Mouse (Mus musculus) liver, embryonic 11.5 days (tissue): ENCODE measurements around the gene Elob. TPM values are rescaled to one million over a fixed set of nuclear protein-coding genes. Genes with fewer than 3 reads are reported as not detected.

Source experiments
- ATAC-seq: fragments of 200-750 bp; cut with Nextera tagmentation; replicated peaks from 2 replicates; pipeline ENCODE4 v1.8.0; 2017; ENCODE audit warnings: moderate number of reproducible peaks, mild to moderate bottlenecking, moderate TSS enrichment, moderate library complexity; ENCODE audit not compliant: low FRiP score
- DNase-seq: peaks from one replicate; pipeline ENCODE4 v3.0.0-alpha.2; 2017; ENCODE audit warnings: low spot score
- H3K27ac ChIP-seq: fragments of 300-500 bp; sonication (generic); 2 replicates; pipeline ENCODE4 v1.5.1; 2014; ENCODE audit warnings: mild to moderate bottlenecking, low read depth, low read length, control low read depth
- H3K27me3 ChIP-seq: fragments of 300-500 bp; sonication (generic); replicated peaks from 2 replicates; pipeline ENCODE4 v1.6.1; 2014; ENCODE audit warnings: low read length, mixed read lengths; ENCODE audit not compliant: control insufficient read depth, insufficient read depth
- H3K36me3 ChIP-seq: fragments of 300-500 bp; sonication (generic); 2 replicates; pipeline ENCODE4 v1.6.1; 2014; ENCODE audit warnings: mild to moderate bottlenecking, low read length, moderate library complexity, mixed read lengths; ENCODE audit not compliant: control insufficient read depth, insufficient read depth
- H3K4me1 ChIP-seq: fragments of 300-500 bp; sonication (generic); replicated peaks from 2 replicates; pipeline ENCODE4 v1.6.1; 2014; ENCODE audit warnings: low read length, mixed read lengths; ENCODE audit not compliant: control insufficient read depth, insufficient read depth
- H3K4me2 ChIP-seq: fragments of 300-500 bp; sonication (generic); 2 replicates; pipeline ENCODE4 v1.6.1; 2014; ENCODE audit warnings: mild to moderate bottlenecking, control low read depth, moderate library complexity
- H3K4me3 ChIP-seq: fragments of 300-500 bp; sonication (generic); 2 replicates; pipeline ENCODE4 v1.5.1; 2014; ENCODE audit warnings: low read depth, low read length, control low read depth
- H3K9ac ChIP-seq: fragments of 300-500 bp; sonication (generic); 2 replicates; pipeline ENCODE4 v1.6.1; 2014; ENCODE audit warnings: low read depth, low read length, control low read depth
- H3K9me3 ChIP-seq: fragments of 300-500 bp; sonication (generic); 2 replicates; pipeline ENCODE4 v1.6.1; 2016; ENCODE audit warnings: low read length, inconsistent platforms, mixed read lengths; ENCODE audit not compliant: control insufficient read depth
- WGBS: fragments of 180-500 bp; shearing (Covaris S2); extraction: QIAGEN DNeasy Blood & Tissue Kit; methylation state at CpG from one replicate; pipeline ENCODE4 v1.1.7; 2014; 5-methylcytosine and 5-hydroxymethylcytosine counted together
- polyA plus RNA-seq: library from polyadenylated mRNA; unstranded; fragments of >200 nt; fragmentation: Nextera tagmentation; extraction: Ambion mirVana; gene quantifications from 2 replicates; pipeline ENCODE4 v1.2.1, GENCODE M21; 2014

Elob gene
- polyA plus RNA-seq, 1 experiment from 2014 or later, result 795 TPM

GRCm38 (mm10) chr17:23857193-23857592 is 28.3 kb upstream of the Elob start:
- H3K4me3 ChIP-seq, result no peak overlapping the region
- H3K27me3 ChIP-seq, result no peaks in the 10 kb centered on the region; the same call in 1 of the 2 replicates
- ATAC-seq (no peak), DNase-seq (no peak)
- no peaks in the 10 kb centered on the region for H3K9me3 ChIP-seq
- WGBS, result 82% methylated on average over 6 of the region's 6 CpGs
- no peak overlapping the region for H3K4me2 ChIP-seq
- H3K36me3 ChIP-seq, result no peaks in the 10 kb centered on the region
- no peaks in the 10 kb centered on the region for H3K4me1 ChIP-seq
- H3K27ac ChIP-seq, result no peak overlapping the region
- no peak overlapping the region for H3K9ac ChIP-seq

DNA sequence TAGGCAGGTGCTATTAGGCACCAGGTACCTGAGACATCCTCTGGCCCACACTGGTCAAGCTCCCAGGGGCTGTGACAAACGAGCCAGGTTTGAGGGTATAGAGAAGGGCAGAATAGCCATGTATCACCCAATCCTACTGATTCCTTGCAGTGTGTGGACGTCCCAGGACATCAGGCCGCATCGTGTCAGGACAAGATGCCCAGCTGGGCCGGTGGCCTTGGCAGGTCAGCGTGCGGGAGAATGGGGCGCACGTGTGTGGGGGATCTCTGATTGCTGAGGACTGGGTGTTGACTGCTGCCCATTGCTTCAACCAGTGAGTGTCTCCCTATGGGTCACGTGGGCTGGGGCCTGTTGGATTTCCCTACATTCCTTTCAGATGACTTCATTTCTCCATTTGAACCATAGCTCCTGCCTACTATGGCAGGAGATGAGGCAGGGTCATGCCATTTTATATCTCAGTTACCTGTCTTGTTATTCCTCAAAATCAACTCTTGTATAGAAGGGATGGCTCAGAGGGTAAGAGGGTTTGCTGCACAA is 25.4 kb upstream of the Elob start:
- Histone ChIP-seq H3K9me3 (no peaks in the 10 kb centered on the region), H3K27ac (no peak overlapping the region), H3K4me2 (no peak overlapping the region), H3K36me3 (no peaks in the 10 kb centered on the region), H3K4me1 (no peaks in the 10 kb centered on the region), H3K27me3 (no peaks in the 10 kb centered on the region), H3K4me3 (no peak overlapping the region), H3K9ac (no peak overlapping the region)
- no peak for ATAC-seq
- DNase-seq, result no peak
- 78% methylated on average over 10 of the region's 10 CpGs for whole genome bisulfite sequencing

DNA sequence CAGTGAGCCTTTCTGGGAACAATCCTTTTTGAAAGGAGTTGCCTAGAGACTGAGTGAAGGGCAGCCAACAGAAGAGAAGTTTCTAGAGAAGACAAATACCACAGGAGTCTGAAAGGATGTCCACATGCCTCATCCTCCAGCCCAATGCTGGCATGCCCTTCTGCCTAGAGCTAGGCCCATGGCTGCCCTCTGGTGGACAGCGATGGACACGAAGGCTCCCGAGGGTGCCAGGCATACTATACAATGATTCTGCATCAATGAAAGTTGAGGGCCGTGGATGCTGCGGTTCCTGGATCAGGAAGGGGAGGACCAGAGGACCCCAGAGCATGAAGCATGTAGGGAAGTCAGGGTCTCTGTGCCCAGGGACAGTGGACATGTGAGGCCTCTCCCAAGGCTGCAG is 24.4 kb upstream of the Elob start:
- Histone ChIP-seq H3K4me1 (no peaks in the 10 kb centered on the region), H3K36me3 (no peaks in the 10 kb centered on the region), H3K27me3 (no peaks in the 10 kb centered on the region), H3K9ac (no peak overlapping the region), H3K9me3 (no peaks in the 10 kb centered on the region), H3K4me2 (no peak overlapping the region), H3K27ac (no peak overlapping the region), H3K4me3 (no peak overlapping the region)
- 37% methylated on average over 5 of the region's 5 CpGs for WGBS
- DNase-seq, result peak; percentile 40
- peak; percentile 56; the same call in 1 of the 2 replicates for ATAC-seq

DNA sequence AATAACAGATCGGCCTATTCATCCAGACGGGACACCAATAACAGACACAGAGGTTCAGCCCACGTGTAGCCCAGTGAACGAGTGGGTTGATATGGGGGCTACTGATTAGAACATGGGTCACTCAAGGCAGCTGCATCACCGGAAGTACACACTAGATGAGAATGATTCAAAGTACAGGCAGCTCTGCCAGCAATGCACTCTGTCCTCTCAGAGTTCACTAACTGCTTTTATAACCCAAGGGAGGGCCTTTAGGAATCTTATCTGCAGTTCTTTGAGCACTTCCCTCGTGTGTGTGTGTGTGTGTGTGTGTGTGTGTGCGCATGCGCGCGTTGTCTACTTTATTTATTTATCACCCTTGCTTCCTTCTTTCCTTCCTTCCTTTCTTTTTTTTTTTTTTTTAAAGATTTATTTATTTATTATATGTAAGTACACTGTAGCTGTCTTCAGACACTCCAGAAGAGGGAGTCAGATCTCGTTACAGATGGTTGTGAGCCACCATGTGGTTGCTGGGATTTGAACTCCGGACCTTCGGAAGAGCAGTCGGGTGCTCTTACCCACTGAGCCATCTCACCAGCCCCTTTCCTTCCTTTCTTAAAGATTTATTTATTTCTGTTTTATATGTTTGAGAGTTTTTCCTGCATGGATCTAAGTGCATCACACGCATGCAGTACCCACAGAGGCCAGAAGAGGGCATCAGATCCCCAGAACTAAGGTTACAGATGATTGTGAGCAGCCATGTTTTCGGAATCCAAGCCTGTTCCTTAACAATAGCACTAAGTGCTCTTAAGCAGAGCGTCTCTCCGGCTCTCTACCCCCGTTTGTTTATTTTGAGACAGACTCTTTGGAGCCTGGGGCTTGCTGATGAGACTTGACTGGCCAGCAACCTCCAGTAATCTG is 22.2 kb upstream of the Elob start:
- Histone ChIP-seq H3K4me2 (no peak overlapping the region), H3K27ac (no peak overlapping the region), H3K9me3 (no peaks in the 10 kb centered on the region), H3K4me1 (no peaks in the 10 kb centered on the region), H3K36me3 (no peaks in the 10 kb centered on the region), H3K9ac (no peak overlapping the region), H3K4me3 (no peak overlapping the region), H3K27me3 (no peaks in the 10 kb centered on the region)
- ATAC-seq, result no peak
- peak; percentile 55 for DNase-seq
- WGBS, result 52% methylated on average over 18 of the region's 19 CpGs

DNA sequence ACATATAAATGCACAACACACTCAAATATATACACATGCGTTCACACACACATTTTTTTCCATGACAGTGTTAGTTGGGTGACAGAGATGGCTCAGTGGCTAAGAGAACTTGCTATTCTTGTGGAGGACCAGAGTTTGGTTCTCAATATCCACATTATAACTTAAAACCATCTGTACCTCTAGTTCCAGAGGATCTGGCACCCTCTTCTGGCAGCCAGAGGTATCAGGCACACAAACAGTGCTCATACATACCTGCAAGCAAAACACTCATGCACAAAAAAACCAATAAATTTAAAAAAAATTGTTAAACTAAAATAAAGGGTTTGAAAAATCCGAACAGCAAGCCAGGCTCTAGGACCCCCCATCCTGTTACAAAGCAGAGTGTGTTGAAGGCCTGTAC is 21.1 kb upstream of the Elob start:
- no peak overlapping the region for H3K4me3 ChIP-seq
- WGBS, result 58% methylated on average over 2 of the region's 2 CpGs
- no peaks in the 10 kb centered on the region for H3K9me3 ChIP-seq
- no peaks in the 10 kb centered on the region for H3K27me3 ChIP-seq
- no peaks in the 10 kb centered on the region for H3K4me1 ChIP-seq
- ATAC-seq (no peak), DNase-seq (no peak)
- H3K36me3 ChIP-seq, result no peaks in the 10 kb centered on the region
- H3K4me2 ChIP-seq, result no peak overlapping the region
- no peak overlapping the region for H3K27ac ChIP-seq
- no peak overlapping the region for H3K9ac ChIP-seq

DNA sequence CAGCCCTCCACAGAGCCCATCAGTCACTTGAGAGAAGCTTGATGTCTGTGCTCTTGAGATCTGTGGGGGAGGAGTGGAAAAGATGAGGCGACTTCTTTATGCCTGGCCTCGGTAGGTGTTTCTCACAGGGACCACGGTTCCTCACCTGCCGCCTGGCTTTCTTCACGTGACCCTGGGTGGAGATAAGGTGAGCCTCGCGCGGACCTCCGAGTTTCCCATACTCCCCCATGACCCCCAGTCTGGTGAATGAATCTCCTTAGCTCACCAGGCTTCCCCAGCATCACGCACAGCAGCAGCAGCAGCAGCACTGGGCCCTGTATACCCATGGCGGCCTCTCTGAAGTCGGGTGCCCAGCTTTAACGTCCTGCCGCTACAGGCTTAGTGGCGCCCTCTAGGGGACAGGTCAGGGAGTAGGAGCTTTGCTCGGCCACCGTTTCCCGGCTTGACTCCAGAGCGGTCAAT is 14.9 kb upstream of the Elob start, which contains the start of the genes Prss32 and Prss41:
Prss32 (plus strand) TSS at position 44 of the 462 bp plus-strand sequence.
Prss41 (minus strand) TSS at position 361 of the 462 bp plus-strand sequence.
- peak; percentile 65; the same call in 1 of the 2 replicates for ATAC-seq
- Histone ChIP-seq H3K9ac (no peak within 1 kb of the TSS), H3K27ac (no peak within 1 kb of the TSS), H3K27me3 (no peaks in the 10 kb centered on the region), H3K4me2 (peak within 1 kb of the TSS; percentile 60), H3K4me3 (peak within 1 kb of the TSS; percentile 27), H3K36me3 (no peaks in the 10 kb centered on the region), H3K9me3 (no peaks in the 10 kb centered on the region), H3K4me1 (no peaks in the 10 kb centered on the region)
- peak; percentile 63 for DNase-seq
- 18% methylated on average over 19 of the region's 19 CpGs for WGBS

DNA sequence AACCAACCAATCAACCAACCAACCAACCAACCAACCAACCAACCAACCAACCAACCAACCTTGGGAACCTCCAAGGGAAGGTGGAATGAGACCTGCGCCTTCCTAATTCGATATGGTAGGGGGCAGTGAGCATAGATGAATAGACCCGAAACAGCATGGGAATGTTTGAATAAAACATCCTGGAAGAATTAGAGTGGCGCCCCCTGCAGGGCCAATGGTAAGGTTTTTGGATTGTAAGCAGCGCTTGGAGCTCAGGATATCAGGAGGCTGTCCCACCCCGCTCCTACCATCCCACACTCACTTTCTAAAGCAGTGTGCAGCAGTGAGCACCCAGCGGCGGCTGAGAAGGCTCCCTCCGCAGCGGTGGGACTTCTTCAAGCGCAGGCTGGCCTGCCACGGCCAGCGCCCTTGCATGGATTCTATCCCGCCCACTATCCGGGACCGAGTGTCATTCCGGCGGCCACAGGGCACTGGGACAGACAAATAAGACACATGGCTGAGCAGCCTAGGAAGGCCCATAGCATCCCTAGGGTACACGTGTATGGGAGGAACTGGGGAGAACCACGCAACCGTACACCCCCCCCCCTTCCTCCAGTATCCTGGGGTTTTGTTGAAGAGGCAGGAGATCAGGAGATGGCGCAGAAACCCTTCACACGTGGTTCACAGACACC is 14.3 kb upstream of the Elob start:
- no peak for DNase-seq
- Histone ChIP-seq H3K9me3 (no peaks in the 10 kb centered on the region), H3K4me2 (peak overlapping the region; percentile 60), H3K27me3 (no peaks in the 10 kb centered on the region), H3K4me1 (no peaks in the 10 kb centered on the region), H3K9ac (no peak overlapping the region), H3K36me3 (no peaks in the 10 kb centered on the region), H3K27ac (no peak overlapping the region), H3K4me3 (peak overlapping the region; percentile 27; the same call in 1 of the 2 replicates)
- 0 out of 2 replicates have a peak, but pooled peaks have one; percentile 22 for ATAC-seq
- WGBS, result 43% methylated on average over 23 of the region's 23 CpGs

DNA sequence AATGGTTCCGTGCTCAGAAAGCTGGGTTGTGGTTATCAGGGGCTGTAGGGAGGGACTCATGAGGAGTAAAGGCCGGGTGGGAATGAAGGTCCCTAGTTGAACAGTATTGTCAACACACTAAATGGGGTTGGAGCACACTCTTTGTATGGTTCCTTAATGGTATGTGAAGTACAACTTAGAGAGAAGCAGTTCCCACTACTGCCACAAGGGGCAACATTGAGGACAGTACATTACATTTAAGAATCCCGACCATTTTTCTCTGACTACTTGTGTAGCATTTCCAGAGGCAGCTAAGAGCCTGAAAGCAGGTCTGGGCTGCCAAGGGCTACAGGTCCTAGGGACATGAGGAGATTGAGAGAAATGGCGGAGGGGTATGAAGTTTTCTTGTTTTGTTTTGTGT is 12.2 kb upstream of the Elob start:
- Histone ChIP-seq H3K4me1 (no peaks in the 10 kb centered on the region), H3K4me3 (no peak overlapping the region), H3K4me2 (no peak overlapping the region), H3K9me3 (no peaks in the 10 kb centered on the region), H3K27ac (no peak overlapping the region), H3K9ac (no peak overlapping the region), H3K27me3 (no peaks in the 10 kb centered on the region), H3K36me3 (no peaks in the 10 kb centered on the region)
- WGBS, result 21% methylated on average over 4 of the region's 4 CpGs
- ATAC-seq, result no peak
- DNase-seq, result no peak
